Mouse (Mus musculus) myocyte (in vitro differentiated cells): Measurements from ENCODE around the gene Nf1.

Source experiments
- MYOG ChIP-seq, 3 experiments: IDR thresholded peaks; one replicate each; pipeline ENCODE4 v1.6.1; 2011; ENCODE audit warnings: control low read depth in 2 of 3, low read depth in 2 of 3, mild to moderate bottlenecking in 2 of 3; ENCODE audit not compliant: insufficient read length in 2 of 3, control insufficient read depth in 1 of 3, insufficient read depth in 1 of 3
- POLR2A ChIP-seq: IDR thresholded peaks from one replicate; pipeline ENCODE4 v1.6.1; 2011; ENCODE audit warnings: low read depth, mild to moderate bottlenecking, control low read depth, moderate library complexity; ENCODE audit not compliant: insufficient read length
- POLR2AphosphoS2 ChIP-seq: IDR thresholded peaks from one replicate; pipeline ENCODE4 v1.6.1; 2011; ENCODE audit warnings: low read depth, control low read depth; ENCODE audit not compliant: insufficient read length
- TCF12 ChIP-seq: IDR thresholded peaks from one replicate; pipeline ENCODE4 v1.6.1; 2011; ENCODE audit warnings: mild to moderate bottlenecking, control low read depth; ENCODE audit not compliant: poor library complexity, insufficient read depth, severe bottlenecking
- TCF3 ChIP-seq: IDR thresholded peaks from one replicate; pipeline ENCODE4 v1.6.1; 2011; ENCODE audit warnings: low read depth, control low read depth; ENCODE audit not compliant: insufficient read length
- USF1 ChIP-seq: IDR thresholded peaks from one replicate; pipeline ENCODE4 v1.6.1; 2011; ENCODE audit warnings: low read depth, mild to moderate bottlenecking, control low read depth, moderate library complexity

DNA sequence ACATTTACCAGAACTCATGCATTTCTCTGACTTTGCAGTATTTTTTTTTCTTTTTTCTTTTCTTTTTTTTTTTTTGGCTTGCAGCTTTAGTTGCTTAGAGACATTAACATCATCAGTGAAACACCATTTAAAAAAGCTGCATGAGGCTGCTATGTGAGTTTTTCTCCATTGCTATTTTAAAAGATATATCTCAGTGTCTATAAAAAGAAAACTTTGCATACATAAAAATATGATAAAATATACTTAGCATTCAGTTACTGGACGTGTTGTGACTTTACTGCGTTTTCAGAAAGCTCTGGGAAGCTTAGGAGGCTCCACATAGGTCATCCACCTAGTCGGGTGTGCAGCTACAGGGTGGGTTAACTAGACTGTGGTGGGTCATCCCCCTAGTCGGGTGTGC, 120.4 kb downstream of the Nf1 start:
- TF ChIP-seq POLR2AphosphoS2, result no peak
- no peak for TF ChIP-seq POLR2A
- TF ChIP-seq USF1, result no peak
- no peak for TF ChIP-seq TCF3
- no peak for TF ChIP-seq MYOG (IDR thresholded peaks at IDR 0.05; ENCODE audit: control insufficient read depth in 1 of 3, insufficient read depth in 1 of 3, insufficient read length in 2 of 3, low read depth in 2 of 3)
- no peak for TF ChIP-seq TCF12
